Mouse (Mus musculus): ENCODE measurements around the gene Fsd1l.
A peak's percentile ranks its signal among the peaks of the same experiment; 100 is the strongest.
"Not testable (repeated sequence)": the region's sequence is repeated elsewhere in the genome, so short reads cannot be mapped to it uniquely, and the experiment has no call there.

Fsd1l gene

GRCm38 (mm10) chr4:53630963-53631315 lies 332 bp upstream of the Fsd1l start:
- no peak for DNase-seq

GRCm38 (mm10) chr4:53632011-53632349 lies 709 bp downstream of the Fsd1l start:
- no peak for DNase-seq

- no peak for DNase-seq
These were observed 4.1 kb downstream of the Fsd1l start for GRCm38 (mm10) chr4:53635336-53635735.

GRCm38 (mm10) chr4:53637269-53637909 lies 6.1 kb downstream of the Fsd1l start:
- DNase-seq = no peak

- DNase-seq = no peak
These were observed 7.4 kb downstream of the Fsd1l start for GRCm38 (mm10) chr4:53638549-53639123.

GRCm38 (mm10) chr4:53658029-53658428 lies 26.8 kb downstream of the Fsd1l start:
- no peak for DNase-seq

- DNase-seq = no peak
These were observed 29.4 kb downstream of the Fsd1l start for GRCm38 (mm10) chr4:53660711-53661110.

GRCm38 (mm10) chr4:53682092-53682491 lies 50.8 kb downstream of the Fsd1l start:
- no peak for DNase-seq

- DNase-seq = no peak
These were observed 57.7 kb downstream of the Fsd1l start for GRCm38 (mm10) chr4:53688965-53689364.

- no peak for DNase-seq
These were observed 60.1 kb downstream of the Fsd1l start for GRCm38 (mm10) chr4:53691418-53691817.

- DNase-seq = not testable (repeated sequence)
These were observed 77.9 kb downstream of the Fsd1l start for GRCm38 (mm10) chr4:53709166-53709565.

GRCm38 (mm10) chr4:53710021-53710420 lies 78.8 kb downstream of the Fsd1l start:
- no peak for DNase-seq

- no peak for DNase-seq
These were observed 79.5 kb downstream of the Fsd1l start for GRCm38 (mm10) chr4:53710555-53711328.

- DNase-seq = no peak
These were observed 82.4 kb downstream of the Fsd1l start, which contains the start of gene Fktn for GRCm38 (mm10) chr4:53713704-53714050. Gene Fktn (plus strand): TSS chr4:53713998.

GRCm38 (mm10) chr4:53714051-53714814 lies 83.0 kb downstream of the Fsd1l start:
- peak; percentile 89 for DNase-seq

- DNase-seq = peak; percentile 5
These were observed 84.7 kb downstream of the Fsd1l start for GRCm38 (mm10) chr4:53715977-53716376.

GRCm38 (mm10) chr4:53717546-53717945 lies 86.3 kb downstream of the Fsd1l start:
- no peak for DNase-seq

GRCm38 (mm10) chr4:53718261-53718660 lies 87.0 kb downstream of the Fsd1l start:
- no peak for DNase-seq

GRCm38 (mm10) chr4:53722506-53722905 lies 91.2 kb downstream of the Fsd1l start:
- no peak for DNase-seq

- DNase-seq = not testable (repeated sequence)
These were observed 94.8 kb downstream of the Fsd1l start for GRCm38 (mm10) chr4:53726100-53726499.

GRCm38 (mm10) chr4:53728121-53728520 lies 96.8 kb downstream of the Fsd1l start:
- no peak for DNase-seq

GRCm38 (mm10) chr4:53738956-53739616 lies 107.8 kb downstream of the Fsd1l start:
- no peak for DNase-seq

GRCm38 (mm10) chr4:53749831-53750230 lies 118.6 kb downstream of the Fsd1l start:
- DNase-seq = no peak
